Mouse (Mus musculus) CH12.LX (cell line): Measurements from ENCODE around the gene Kctd17. TPM values are rescaled to one million over a fixed set of nuclear protein-coding genes. Genes with fewer than 3 reads are reported as not detected.

Experiments
- DNase-seq: peaks from one replicate; pipeline ENCODE4 v3.0.0-alpha.2; 2013; ENCODE audit errors: extremely low read depth
- H3K27ac ChIP-seq: 2 replicates; pipeline ENCODE4 v1.5.1; 2012; ENCODE audit warnings: low read depth, mild to moderate bottlenecking, control low read depth, moderate library complexity; ENCODE audit not compliant: insufficient read depth
- H3K27me3 ChIP-seq: replicated peaks from 2 replicates; pipeline ENCODE3; 2012; ENCODE audit warnings: inconsistent platforms
- H3K36me3 ChIP-seq, 2 experiments: replicated peaks in 1 of 2; 2 replicates each; pipeline versions ENCODE3 to v1.6.1; 2012; ENCODE audit warnings: inconsistent platforms in 1 of 2, low read length in 1 of 2, mild to moderate bottlenecking in 1 of 2, mixed read lengths in 1 of 2, moderate library complexity in 1 of 2; ENCODE audit not compliant: control insufficient read depth in 1 of 2, insufficient read depth in 1 of 2
- H3K4me1 ChIP-seq, 2 experiments: 2 replicates each; pipeline ENCODE4 v1.6.1; 2012; ENCODE audit warnings: inconsistent platforms in 1 of 2, moderate library complexity in 1 of 2; ENCODE audit not compliant: insufficient read depth in 2 of 2, control insufficient read depth in 1 of 2
- H3K4me2 ChIP-seq: 2 replicates; pipeline ENCODE4 v1.6.1; 2012; ENCODE audit warnings: low read depth, mild to moderate bottlenecking, control low read depth; ENCODE audit not compliant: poor library complexity, insufficient read depth, severe bottlenecking
- H3K4me3 ChIP-seq, 3 experiments: fragments of 150-350 bp in 1 of 3; sonication (generic) in 1 of 3; replicated peaks in 1 of 3; 2 replicates each; pipeline versions ENCODE3 to v1.5.1; 2011 to 2012; ENCODE audit warnings: low read depth in 2 of 3, low read length in 2 of 3, mild to moderate bottlenecking in 2 of 3, moderate library complexity in 2 of 3, control low read depth in 1 of 3, improper control_type of control experiment in 1 of 3, inconsistent platforms in 1 of 3, mixed read lengths in 1 of 3; ENCODE audit not compliant: poor library complexity in 1 of 3
- H3K79me2 ChIP-seq: replicated peaks from 2 replicates; pipeline ENCODE4 v1.6.1; 2012; ENCODE audit warnings: mild to moderate bottlenecking, moderate library complexity; ENCODE audit not compliant: control insufficient read depth, poor library complexity, insufficient read depth, severe bottlenecking; ENCODE audit errors: extremely low read depth
- H3K9ac ChIP-seq: 2 replicates; pipeline ENCODE4 v1.6.1; 2012; ENCODE audit warnings: low read depth, mild to moderate bottlenecking, control low read depth, moderate library complexity; ENCODE audit not compliant: insufficient read depth
- H3K9me3 ChIP-seq: replicated peaks from 2 replicates; pipeline ENCODE3; 2012; ENCODE audit warnings: low read length, inconsistent platforms, mixed read lengths
- BHLHE40 ChIP-seq: IDR thresholded peaks from 2 replicates; pipeline ENCODE4 v1.6.1; 2011; ENCODE audit warnings: mild to moderate bottlenecking, low read depth, low read length, improper control_type of control experiment
- CHD1 ChIP-seq: IDR thresholded peaks from 2 replicates; pipeline ENCODE4 v1.6.1; 2012; ENCODE audit warnings: low read depth, low read length, improper control_type of control experiment, inconsistent platforms
- CTCF ChIP-seq, 2 experiments: IDR thresholded peaks in 1 of 2; conservative IDR thresholded peaks in 1 of 2; 2 replicates each; pipeline ENCODE4 v1.5.1; 2011 to 2012; ENCODE audit warnings: low read depth in 2 of 2, low read length in 2 of 2, improper control_type of control experiment in 1 of 2, inconsistent platforms in 1 of 2, mild to moderate bottlenecking in 1 of 2, moderate library complexity in 1 of 2
- E2F4 ChIP-seq: IDR thresholded peaks from 2 replicates; pipeline ENCODE4 v1.6.1; 2011; ENCODE audit warnings: low read depth, low read length, improper control_type of control experiment; ENCODE audit not compliant: insufficient replicate concordance
- ELF1 ChIP-seq: IDR thresholded peaks from 2 replicates; pipeline ENCODE4 v1.6.1; 2014; ENCODE audit warnings: low read depth, mild to moderate bottlenecking, inconsistent platforms, low read length, improper control_type of control experiment
- EP300 ChIP-seq: IDR thresholded peaks from 2 replicates; pipeline ENCODE4 v1.6.1; 2011; ENCODE audit warnings: low read length, improper control_type of control experiment
- ETS1 ChIP-seq: conservative IDR thresholded peaks from 2 replicates; pipeline ENCODE4 v1.6.1; 2012; ENCODE audit warnings: low read depth, mild to moderate bottlenecking, inconsistent platforms, low read length, improper control_type of control experiment, moderate library complexity
- HCFC1 ChIP-seq: IDR thresholded peaks from 2 replicates; pipeline ENCODE4 v1.6.1; 2012; ENCODE audit warnings: low read depth, mild to moderate bottlenecking, inconsistent platforms, low read length, improper control_type of control experiment
- MAZ ChIP-seq: IDR thresholded peaks from 2 replicates; pipeline ENCODE4 v1.6.1; 2012; ENCODE audit warnings: low read depth, mild to moderate bottlenecking, inconsistent platforms, low read length, improper control_type of control experiment, moderate library complexity
- MEF2A ChIP-seq: IDR thresholded peaks from 2 replicates; pipeline ENCODE4 v1.6.1; 2014; ENCODE audit warnings: low read depth, mild to moderate bottlenecking, inconsistent platforms, low read length, improper control_type of control experiment, borderline replicate concordance
- NRF1 ChIP-seq: IDR thresholded peaks from 2 replicates; pipeline ENCODE4 v1.6.1; 2014; ENCODE audit warnings: low read depth, mild to moderate bottlenecking, inconsistent platforms, low read length, improper control_type of control experiment, moderate library complexity
- POLR2A ChIP-seq: IDR thresholded peaks from 2 replicates; pipeline ENCODE4 v1.6.1; 2011; ENCODE audit warnings: low read depth, mild to moderate bottlenecking, improper control_type of control experiment, low read length
- POLR2AphosphoS2 ChIP-seq: IDR thresholded peaks from 2 replicates; pipeline ENCODE4 v1.6.1; 2011; ENCODE audit warnings: low read depth, low read length, improper control_type of control experiment
- RAD21 ChIP-seq: IDR thresholded peaks from 2 replicates; pipeline ENCODE4 v1.6.1; 2011; ENCODE audit warnings: low read depth, mild to moderate bottlenecking, low read length, improper control_type of control experiment, moderate library complexity
- SMC3 ChIP-seq: IDR thresholded peaks from 2 replicates; pipeline ENCODE4 v1.6.1; 2011; ENCODE audit warnings: low read depth, low read length, improper control_type of control experiment
- TBP ChIP-seq: conservative IDR thresholded peaks from 2 replicates; pipeline ENCODE4 v1.6.1; 2011; ENCODE audit warnings: low read depth, low read length, improper control_type of control experiment
- USF2 ChIP-seq: conservative IDR thresholded peaks from 2 replicates; pipeline ENCODE4 v1.6.1; 2011; ENCODE audit warnings: low read depth, low read length, improper control_type of control experiment
- dilution Hi-C: fragments of 300-500 bp; cut with MboI; formaldehyde crosslinking; loops from 2 replicates; pipeline ENCODE4 v1.14.3; 2020; ENCODE audit warnings: low sequenced_read_pairs; ENCODE audit not compliant: extremely low pct_unique_long_range_greater_than_20kb, extremely low pct_ligation_motif_present
- in situ Hi-C: fragments of 300-500 bp; cut with MboI; formaldehyde crosslinking; loops from 3 replicates; pipeline ENCODE4 v1.14.3; 2019; ENCODE audit warnings: low sequenced_read_pairs, low pct_ligation_motif_present, low pct_unique_long_range_greater_than_20kb, mixed read lengths
- polyA plus RNA-seq: library from polyadenylated mRNA; unstranded; fragments of >175 nt; gene quantifications from 2 replicates; pipeline ENCODE4 v1.2.1, GENCODE M21; 2012; ENCODE audit warnings: low read depth; ENCODE audit not compliant: insufficient read length
- total RNA-seq, 2 experiments: library from RNA; depleted of rRNA; stranded (reverse); fragments of 300-350 nt in 1 of 2; fragments of >200 nt in 1 of 2; gene quantifications; 2 replicates each; pipeline ENCODE4 v1.2.3; 2012 to 2014

Gene Kctd17
- total and polyA plus RNA-seq, 3 experiments: not detected

DNA sequence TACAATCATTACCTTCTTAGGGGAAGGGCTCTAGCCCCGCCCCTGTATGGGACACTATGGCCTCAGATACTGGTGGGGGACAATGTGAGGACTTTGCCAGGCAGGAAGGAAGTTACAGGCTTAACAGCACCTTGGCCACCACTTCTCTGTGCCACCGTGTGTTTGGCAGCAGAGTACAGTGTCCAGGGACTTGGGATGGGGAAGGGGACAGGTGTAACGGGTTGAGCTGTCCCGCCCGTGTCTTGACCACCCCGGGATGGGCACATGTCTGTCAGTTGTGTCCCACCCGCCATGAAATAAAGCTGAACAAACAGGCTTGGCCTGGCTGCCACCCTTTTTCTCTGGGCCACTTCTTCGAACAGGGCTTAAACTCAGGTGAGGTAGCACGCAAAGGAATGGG lies 10.6 kb downstream of the Kctd17 start:
- no peak overlapping the region for H3K27ac ChIP-seq
- H3K36me3 ChIP-seq: no peaks in the 10 kb centered on the region
- no peaks in the 10 kb centered on the region for H3K79me2 ChIP-seq
- H3K4me2 ChIP-seq: no peak overlapping the region
- dilution Hi-C loops: no loop called here
- H3K4me1 ChIP-seq: peaks cover 19 to 37% of the 10 kb centered on the region in 2 experiments
- TF ChIP-seq NRF1: no peak
- no peak for TF ChIP-seq HCFC1
- no peak for TF ChIP-seq E2F4
- no peak for TF ChIP-seq MEF2A
- TF ChIP-seq RAD21: no peak
- TF ChIP-seq ELF1: no peak
- TF ChIP-seq EP300: no peak
- TF ChIP-seq MAZ: no peak
- no peak for TF ChIP-seq CHD1
- TF ChIP-seq TBP: no peak
- H3K4me3 ChIP-seq: no peak overlapping the region
- H3K9ac ChIP-seq: no peak overlapping the region
- no peak for DNase-seq
- peaks cover 55% of the 10 kb centered on the region for H3K27me3 ChIP-seq
- no peaks in the 10 kb centered on the region for H3K9me3 ChIP-seq
- in situ Hi-C loops: loop anchor here (25.0 kb wide), 1 partner anchor 298 kb away; no protein-coding TSS in a partner anchor

DNA sequence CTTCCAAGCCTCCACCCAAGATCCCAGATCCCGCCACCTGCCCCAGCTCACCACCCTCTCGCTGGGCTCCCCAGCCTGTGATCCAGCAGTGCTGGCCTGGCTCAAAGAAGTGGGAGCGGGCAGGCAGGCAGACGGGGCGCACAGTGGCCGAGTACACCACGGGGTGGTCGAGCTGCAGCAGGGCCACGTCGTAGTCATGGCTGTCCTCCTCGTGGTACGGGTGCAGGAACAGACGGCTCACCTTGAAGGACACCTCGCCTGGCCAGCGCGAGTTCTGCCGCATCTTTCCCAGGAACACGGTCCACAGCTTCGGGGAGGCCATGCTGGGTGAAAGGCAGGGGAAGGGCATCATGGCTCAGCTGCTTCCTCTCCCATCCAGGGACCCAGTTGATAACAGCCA lies 13.9 kb downstream of the Kctd17 start:
- in situ Hi-C loops (loop anchor here (10.0 to 25.0 kb wide), 2 partner anchors 93 to 295 kb away; partner anchors contain the start of gene C1qtnf6), dilution Hi-C loops (no loop called here)
- H3K79me2 ChIP-seq: no peaks in the 10 kb centered on the region
- H3K27me3 ChIP-seq: peaks cover 25% of the 10 kb centered on the region
- no peak for DNase-seq
- no peak overlapping the region for H3K4me2 ChIP-seq
- H3K9me3 ChIP-seq: no peaks in the 10 kb centered on the region
- H3K4me3 ChIP-seq: no peak overlapping the region
- H3K27ac ChIP-seq: no peak overlapping the region
- TF ChIP-seq SMC3 (no peak), ETS1 (no peak), USF2 (no peak), POLR2A (no peak), BHLHE40 (no peak), POLR2AphosphoS2 (no peak), CTCF (conservative IDR thresholded peaks at IDR 0.05 in 1 of 2, IDR thresholded peaks at IDR 0.05 in 1 of 2; ENCODE audit: low read depth in 2 of 2, low read length in 2 of 2) (no peak)
- peaks cover 13 to 36% of the 10 kb centered on the region in 2 experiments for H3K4me1 ChIP-seq
- H3K9ac ChIP-seq: no peak overlapping the region
- H3K36me3 ChIP-seq: no peaks in the 10 kb centered on the region
